Mouse (Mus musculus) embryo, embryonic 11 days (tissue): ENCODE measurements around the gene Higd1a.

Experiments
- DNase-seq: peaks from one replicate; pipeline ENCODE4 v3.0.0-alpha.2; 2015

Higd1a gene

GRCm38 (mm10) chr9:121877052-121877740, 19.0 kb upstream of the Higd1a start:
- peak; percentile 72 for DNase-seq

DNA sequence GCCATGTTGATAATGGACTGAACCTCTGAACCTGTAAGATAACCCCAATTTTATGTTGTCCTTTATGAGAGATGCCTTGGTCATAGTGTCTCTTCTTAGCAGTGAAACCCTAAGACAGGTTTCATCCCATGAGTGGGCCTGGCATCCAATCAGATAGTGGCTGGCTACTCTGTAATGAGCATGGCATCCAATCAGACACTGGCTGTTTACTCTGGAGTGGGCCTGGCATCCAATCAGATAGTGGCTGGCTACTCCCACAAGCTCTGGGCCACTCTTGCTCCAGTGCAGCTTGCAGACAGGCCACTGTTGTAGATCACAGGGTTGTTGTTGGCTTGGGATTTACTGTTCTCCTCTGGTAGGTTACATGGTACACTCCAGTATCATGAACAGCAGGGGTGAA, 15.4 kb upstream of the Higd1a start:
- DNase-seq = no peak

GRCm38 (mm10) chr9:121872062-121872683, 14.0 kb upstream of the Higd1a start:
- DNase-seq = no peak

DNA sequence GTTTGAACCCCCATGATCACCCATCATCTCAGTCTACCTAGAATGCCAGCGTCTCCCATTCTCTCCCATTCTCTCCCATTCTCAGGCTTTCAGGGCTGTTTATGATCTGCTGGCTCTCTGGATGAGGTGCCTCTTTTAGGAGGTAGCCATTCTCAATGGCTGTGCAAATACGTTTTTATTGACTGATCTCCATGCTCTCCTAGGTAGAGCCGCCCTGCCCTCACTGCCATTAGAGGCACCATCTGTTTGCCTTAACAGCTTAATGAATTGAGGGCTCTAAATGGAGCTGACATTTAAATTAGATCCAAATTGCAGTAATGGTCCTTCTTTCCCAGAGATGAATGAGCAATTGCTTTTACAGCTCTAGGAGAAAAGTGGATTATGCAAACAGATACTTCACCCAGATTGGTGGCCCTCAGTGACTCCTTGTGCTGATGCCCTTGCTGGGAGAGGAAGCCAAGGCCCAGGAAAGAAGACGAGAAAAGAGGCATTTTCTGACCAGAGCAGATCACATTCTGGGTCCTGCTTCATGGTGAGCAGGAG, 11.9 kb upstream of the Higd1a start:
- no peak for DNase-seq

- no peak for DNase-seq
Measured at GRCm38 (mm10) chr9:121869432-121869831, 11.3 kb upstream of the Higd1a start.

DNA sequence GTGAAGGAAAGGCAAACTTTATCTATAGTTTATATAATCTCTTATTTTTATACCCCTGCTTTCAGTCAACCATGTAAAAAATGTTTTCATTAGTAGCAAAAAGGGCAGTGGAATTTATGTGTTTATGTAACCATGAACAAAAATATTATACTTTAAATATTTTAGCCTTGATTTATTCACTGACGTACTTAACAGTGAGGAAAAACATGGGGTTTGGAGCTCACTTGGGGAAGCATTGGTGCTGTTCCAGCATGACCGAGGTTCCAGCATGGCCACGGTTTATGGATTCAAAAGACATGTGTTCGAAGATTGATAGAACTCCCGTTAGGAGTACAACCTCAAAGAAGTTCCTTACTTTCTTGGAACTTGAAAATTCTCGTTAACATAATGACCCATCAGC, 10.1 kb upstream of the Higd1a start:
- no peak for DNase-seq

GRCm38 (mm10) chr9:121867632-121868031, 9.5 kb upstream of the Higd1a start:
- no peak for DNase-seq

- no peak for DNase-seq
Measured at GRCm38 (mm10) chr9:121865425-121866008, 7.4 kb upstream of the Higd1a start.

DNA sequence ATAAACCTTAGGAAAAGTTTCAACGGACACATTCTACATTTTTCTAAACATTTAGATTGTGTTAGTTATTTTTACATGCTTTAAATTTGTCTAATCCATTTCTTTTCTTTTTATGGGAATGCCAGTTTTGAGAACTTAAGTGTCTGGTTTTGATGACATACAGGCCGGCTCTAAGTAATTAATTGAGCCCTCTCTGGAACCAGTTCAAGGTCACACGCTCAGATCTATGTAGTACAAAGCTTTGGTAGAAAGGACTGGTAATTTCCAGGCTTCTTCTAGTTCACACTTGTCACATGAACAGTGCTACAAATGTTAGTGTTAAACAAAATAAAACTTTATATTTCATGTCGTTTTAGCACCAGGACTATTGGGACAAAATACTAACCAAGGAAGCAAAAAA, 6.7 kb upstream of the Higd1a start:
- no peak for DNase-seq

DNA sequence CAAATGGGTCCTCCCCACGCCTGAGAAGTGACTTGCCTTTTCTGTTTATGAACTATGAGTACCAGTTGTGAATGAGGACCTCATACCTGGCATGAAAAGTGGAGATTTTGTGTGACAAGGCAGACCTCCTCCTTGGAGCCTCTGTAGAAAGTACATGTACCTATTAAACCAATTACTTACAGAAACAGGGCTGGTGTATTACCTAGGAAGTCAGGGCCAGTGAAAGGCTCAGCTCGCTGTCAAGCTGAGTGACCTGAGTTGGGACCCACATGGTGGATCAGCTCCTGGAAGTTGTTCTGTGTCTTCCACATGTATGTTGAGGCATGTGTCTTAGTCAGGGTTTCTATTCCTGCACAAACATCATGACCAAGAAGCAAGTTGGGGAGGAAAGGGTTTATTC, 2.8 kb upstream of the Higd1a start:
- no peak for DNase-seq

GRCm38 (mm10) chr9:121859345-121859744, 1.2 kb upstream of the Higd1a start:
- DNase-seq = no peak

- DNase-seq = peak; percentile 99
Measured at GRCm38 (mm10) chr9:121857474-121858152, 549 bp downstream of the Higd1a start.

- DNase-seq = peak; percentile 54
Measured at GRCm38 (mm10) chr9:121856649-121857416, 1.3 kb downstream of the Higd1a start.

- DNase-seq = no peak
Measured at GRCm38 (mm10) chr9:121854246-121854645, 3.9 kb downstream of the Higd1a start.

GRCm38 (mm10) chr9:121847842-121848241, 10.3 kb downstream of the Higd1a start:
- no peak for DNase-seq

DNA sequence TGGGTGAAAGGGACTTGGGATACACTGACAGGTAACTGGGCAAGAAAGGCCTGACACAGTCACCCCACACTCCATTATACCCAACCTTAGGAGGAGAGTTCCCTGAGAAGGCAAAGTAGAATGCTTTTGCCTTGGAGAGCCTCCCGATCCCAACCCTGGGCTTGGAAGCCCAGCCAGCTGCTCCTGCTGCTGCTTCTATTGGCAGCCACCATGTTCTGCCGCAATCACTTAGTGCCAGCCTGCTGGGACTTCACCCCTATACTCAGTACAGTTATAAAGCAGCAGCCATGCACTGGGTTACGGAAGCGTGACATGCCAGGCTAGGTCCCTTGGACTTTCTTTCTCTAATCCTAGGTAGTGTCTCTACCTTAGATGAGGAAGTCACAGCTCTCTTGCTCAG, 11.0 kb downstream of the Higd1a start:
- DNase-seq = no peak

DNA sequence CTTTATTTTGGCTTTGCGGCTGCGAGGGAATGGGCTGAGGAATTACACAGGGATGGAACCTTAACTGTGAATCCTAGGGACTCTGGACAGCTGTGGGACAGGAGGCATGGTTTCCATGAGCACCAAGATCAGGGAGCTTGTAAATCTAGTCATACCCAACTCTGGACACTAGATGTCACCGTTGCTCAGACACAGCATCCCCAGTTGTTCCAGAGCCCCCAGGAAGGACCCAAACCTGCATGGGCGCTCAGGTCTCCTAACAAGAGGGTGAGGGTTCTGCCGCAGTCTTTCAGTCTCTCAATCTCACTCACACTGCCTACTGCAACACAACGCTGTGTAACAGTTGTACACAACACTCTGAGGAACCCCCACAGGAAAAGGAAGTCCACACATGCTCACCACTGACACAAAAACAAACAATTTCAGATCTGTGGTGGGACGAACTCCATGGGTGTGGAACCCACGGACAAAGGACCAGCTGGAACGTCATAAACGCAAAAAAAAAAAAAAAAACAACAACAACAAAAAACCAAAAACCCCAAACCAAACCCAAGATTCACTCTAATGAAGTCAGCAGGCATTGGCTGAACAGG, 11.5 kb downstream of the Higd1a start:
- DNase-seq = peak; percentile 67

DNA sequence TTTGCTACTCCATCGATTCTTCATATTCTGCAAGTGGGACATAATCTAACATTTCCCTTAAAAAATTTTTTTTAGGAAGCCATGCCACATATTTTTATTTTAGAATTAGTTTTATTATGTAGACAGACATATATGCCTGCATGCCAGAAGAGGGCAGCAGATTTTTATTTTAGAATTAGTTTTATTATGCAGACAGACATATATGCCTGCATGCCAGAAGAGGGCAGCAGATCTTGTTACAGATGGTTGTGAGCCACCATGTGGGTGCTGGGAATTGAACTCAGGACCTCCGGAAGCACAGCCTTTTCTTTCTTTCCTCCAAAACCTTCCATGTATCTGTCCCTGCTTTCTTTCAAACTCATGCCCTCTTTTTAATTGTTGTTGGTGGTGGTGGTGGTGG, 15.2 kb downstream of the Higd1a start:
- DNase-seq = no peak

DNA sequence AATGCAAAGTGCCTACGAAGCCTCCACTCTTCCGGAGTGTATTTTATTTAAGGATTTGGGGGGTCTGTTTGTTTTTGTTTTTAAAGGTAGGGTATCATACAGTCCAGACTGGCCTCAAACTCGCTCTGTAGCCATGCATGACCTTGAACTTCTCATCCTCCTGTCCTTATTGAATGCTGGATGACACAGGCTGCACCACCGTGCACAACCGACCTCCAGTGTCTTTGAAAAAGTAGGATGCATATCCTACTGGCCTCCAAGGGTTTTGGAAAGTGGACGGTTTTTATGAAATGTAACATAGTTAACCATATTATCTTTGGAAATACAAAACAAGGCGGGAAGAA, 18.6 kb downstream of the Higd1a start:
- no peak for DNase-seq

DNA sequence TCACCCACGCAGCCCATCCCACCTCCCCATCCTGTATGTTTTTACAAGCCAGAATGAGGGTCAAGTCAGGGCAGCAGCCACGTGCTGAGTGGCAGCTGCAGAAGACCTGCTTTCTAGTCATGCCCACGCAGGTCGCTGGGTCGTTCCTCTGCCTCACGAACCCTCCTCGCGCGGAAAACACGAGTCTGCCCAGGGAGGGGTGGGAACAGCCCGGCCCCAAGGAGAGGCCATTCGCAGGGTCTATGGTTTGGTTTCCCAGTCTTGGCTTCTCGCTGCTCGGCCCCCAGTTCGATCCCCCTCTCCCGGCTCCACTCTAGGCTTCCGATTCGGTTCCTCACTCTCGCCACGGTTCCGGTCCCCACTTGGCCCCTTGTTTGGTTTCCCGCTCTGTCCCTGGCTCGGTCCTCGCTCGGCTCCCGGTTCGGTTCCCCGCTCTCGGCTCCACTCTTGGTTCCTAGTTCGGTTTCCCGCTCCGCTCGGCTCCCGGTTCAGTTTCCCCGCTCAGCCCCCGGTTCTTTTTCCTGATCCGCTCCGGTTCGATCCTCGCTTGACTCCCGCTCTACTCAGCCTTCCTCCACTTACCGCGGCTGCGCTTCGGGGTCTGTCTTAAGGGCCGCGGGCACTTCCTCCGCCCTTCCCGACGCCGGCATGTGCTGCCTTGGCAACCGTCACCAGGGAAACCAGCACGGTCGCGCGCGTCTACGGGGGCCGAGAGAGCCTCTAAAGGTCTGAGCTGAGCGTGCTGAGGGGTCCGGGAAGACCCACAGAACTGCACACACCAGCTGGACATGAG, 19.1 kb downstream of the Higd1a start, which contains the start of gene Ccdc13:
Gene Ccdc13, minus strand, starts transcription at position 633 of the 793 bp plus-strand sequence.
- DNase-seq = peak; percentile 94

DNA sequence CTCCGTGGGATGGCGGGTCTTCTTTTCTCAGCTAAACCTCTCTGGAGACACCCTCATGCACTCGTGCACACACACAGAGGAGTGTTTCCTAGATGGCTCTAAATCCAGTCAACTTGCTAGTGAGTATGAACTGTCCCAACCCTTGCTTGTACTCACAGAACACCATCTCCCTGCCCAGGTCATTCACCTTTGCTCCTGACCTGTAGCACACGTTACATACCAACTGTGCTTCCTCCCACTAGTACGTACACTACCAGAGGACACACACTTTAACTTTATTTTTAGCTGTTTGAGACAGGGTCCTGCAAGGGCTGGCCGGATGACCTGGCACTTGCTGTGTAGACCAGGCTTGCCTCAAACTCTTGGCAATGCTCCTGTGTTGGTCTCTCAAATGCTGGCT, 20.2 kb downstream of the Higd1a start:
- no peak for DNase-seq

- DNase-seq = no peak
Measured at GRCm38 (mm10) chr9:121833825-121834224, 24.3 kb downstream of the Higd1a start.
